Mouse (Mus musculus) left cerebral cortex, adult 9 months (tissue): Measurements from ENCODE around the gene Samhd1.

ENCODE experiments used
- DNase-seq, 2 experiments: peaks; one replicate each; pipeline ENCODE4 v3.0.0; 2022; ENCODE audit warnings: low spot score in 2 of 2

Gene Samhd1

GRCm38 (mm10) chr2:157054297-157054696, 80.8 kb downstream of the Samhd1 start:
- DNase-seq: no peak

DNA sequence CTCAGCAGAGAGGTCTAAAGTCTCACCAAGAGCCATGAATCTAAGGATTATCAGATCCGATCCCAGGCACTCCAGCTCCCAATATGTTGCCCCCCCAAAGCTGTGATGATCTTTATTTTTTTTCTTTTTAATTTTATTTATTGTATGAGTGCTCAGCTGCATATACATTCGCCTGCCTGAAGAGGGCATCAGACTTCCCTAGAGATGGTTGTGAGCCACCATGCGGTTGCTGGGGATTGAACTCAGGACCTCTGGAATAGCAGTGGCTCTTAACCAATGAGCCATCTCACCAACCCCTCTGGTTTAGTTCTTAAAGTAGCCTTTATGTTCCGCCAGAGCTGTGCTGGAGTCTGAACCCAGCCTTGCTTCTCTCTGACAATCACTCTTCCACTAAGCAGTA, 81.3 kb downstream of the Samhd1 start:
- DNase-seq: no peak

DNA sequence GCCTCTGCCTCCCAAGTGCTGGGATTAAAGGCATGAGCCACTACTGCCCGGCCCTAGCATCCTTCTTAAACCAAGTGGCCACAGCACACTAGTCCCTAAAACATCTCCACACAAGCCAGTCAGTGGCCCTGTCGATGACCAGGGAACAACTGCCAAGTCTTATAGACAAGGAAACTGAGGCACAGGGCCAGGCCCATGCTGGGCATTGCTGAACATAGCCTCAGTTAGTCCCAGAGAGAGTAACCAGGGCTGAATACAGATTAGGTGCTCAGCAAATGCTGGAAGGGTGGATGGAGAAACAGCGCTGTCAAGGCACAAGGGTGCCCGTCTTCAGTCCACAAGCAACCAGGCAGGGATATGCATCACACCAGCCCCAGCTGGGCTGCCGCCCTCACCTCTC, 81.9 kb downstream of the Samhd1 start:
- no peak for DNase-seq

DNA sequence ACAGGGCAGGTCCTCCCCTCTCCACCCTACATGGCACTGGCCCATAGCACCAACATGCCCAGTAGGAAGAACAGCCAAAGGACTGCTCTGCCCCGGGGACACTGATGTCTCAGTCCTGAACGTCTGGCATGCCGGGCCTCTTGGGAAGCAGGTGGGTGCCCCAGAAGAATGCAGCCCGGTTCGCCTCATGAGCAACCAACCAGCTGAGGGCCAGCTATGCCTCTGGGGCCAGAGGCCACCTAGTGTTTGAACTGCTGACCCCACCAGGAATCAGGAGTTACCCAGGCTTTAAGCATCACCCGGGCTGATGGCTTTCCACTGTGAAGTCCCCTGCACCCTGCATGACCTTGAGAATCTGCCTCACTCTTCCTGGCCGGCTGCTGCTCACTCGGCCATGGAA, 82.6 kb downstream of the Samhd1 start:
- no peak for DNase-seq

DNA sequence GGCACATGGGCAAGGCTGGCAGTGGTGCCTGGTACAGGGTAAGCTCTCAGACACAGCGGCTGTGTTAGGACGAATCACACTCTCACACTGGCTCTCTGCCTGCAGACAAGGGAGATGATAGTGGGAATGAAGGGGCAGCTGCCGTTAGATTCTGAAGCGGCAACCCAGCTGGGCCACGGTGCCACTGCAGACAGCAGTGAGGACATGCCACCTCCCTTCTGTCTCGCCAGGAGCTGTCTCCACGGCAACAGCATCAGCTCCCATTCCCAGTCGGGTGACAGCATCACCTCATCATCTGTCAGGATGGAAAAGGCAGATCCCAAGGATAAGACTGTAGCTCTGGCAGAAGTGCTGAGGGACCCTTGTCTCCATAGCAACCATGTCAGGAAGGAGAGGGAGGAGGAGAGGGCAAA, 85.2 kb downstream of the Samhd1 start:
- DNase-seq: peak in 1 of 2 experiments; percentile 58

DNA sequence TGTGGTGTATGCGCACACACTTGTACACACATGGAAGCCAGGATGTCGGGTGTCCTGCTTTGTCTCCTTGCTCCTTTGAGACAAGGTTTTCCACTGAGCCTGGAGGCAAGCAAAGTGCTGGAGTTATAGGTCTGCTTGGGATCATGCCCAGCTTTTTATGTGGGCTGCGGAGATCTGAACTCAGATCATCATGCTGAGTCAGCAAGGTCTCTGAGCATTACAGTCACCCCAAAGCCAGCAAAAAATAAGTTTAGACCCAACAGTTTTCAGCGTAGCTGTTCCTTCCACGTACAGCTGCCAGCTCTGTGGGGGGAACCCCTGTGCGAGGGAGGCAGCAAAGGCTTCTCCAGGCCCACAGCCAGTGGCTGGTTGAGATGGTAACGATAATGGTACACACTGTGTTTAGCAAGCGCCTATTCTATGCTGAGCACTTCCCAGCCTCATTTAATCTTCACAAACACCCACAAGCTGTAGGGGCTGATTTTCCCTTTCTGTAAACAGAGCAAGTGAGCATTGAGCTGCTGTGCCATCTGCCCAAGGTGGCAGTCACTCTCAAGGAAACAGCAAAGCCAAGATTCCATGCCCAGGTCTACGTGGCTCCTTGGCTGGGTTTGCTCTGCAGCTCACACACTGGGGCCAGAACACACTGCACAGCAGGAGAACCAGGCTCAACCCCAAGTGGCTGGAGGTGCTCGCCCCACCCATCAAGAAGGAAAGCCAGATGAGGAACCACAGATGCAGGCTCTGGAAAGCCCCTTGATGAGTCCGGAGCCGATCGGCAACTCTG, 86.5 kb downstream of the Samhd1 start:
- DNase-seq: peak; percentile 83 to 87
